Mouse (Mus musculus) olfactory bulb, adult 2 months (tissue): ENCODE results near the gene Tshz3.

Experiments used
- CTCF ChIP-seq: fragments of 200-500 bp; IDR thresholded peaks from 2 replicates; pipeline ENCODE4 v1.5.1; 2012; ENCODE audit warnings: low read depth, mild to moderate bottlenecking, low read length, moderate library complexity; ENCODE audit not compliant: insufficient read depth
- POLR2A ChIP-seq: fragments of 200-500 bp; IDR thresholded peaks from 2 replicates; pipeline ENCODE4 v1.6.1; 2012; ENCODE audit warnings: mild to moderate bottlenecking, low read depth, low read length, moderate library complexity; ENCODE audit not compliant: insufficient read depth

GRCm38 (mm10) chr7:36736303-36737050, 38.6 kb downstream of the Tshz3 start:
- TF ChIP-seq CTCF = no peak
- TF ChIP-seq POLR2A = no peak
